Mouse (Mus musculus) layer of hippocampus, adult 9-11 months (tissue): Measurements from ENCODE around the gene Il23r.
"Not testable (repeated sequence)": the region's sequence is repeated elsewhere in the genome, so short reads cannot be mapped to it uniquely, and the experiment has no call there.

Experiments used
- DNase-seq: peaks from one replicate; pipeline ENCODE4 v3.0.0; 2022

Il23r gene

DNA sequence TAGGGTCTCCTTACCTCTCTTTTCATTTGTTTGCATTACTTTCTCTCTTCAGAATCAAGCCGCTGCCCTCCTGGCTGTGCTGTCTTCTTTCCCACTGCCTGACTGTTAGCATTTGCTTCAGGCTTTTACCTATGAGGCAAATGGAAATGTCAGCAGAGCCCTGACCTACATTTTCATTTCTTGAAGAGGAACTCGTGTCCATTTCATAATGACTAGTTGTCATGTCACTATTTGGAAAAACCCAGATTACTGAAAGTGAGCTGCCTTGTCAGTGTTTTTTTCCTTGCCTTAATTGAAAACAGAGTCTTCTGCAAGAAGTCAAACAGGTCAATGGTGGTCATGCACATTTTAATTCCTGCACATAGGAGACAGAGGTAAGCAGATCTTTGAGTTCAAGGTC lies at the start of gene Il23r:
TSS of gene Il23r (minus strand) at position 101 of the 400 bp plus-strand sequence.
- no peak for DNase-seq

DNA sequence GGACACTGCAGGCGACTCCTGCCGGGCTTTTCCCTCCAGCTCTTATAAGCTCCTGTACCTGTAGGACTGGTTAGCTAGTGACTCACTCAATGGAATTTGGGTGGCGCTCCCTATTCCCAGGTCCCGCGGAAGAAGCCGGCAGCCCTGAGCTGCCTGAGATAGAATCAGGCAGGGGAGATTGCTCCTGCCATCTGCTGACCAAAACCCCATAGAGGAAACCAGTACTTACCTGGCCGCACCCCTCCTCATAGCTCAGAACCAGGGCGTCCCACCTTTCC lies 44.1 kb upstream of the Il23r start, which contains the start of gene Tacstd2:
TSS of gene Tacstd2 (minus strand) at position 20 of the 278 bp plus-strand sequence.
- no peak for DNase-seq

GRCm38 (mm10) chr6:67535005-67535776 lies 43.5 kb upstream of the Il23r start:
- DNase-seq, result no peak

DNA sequence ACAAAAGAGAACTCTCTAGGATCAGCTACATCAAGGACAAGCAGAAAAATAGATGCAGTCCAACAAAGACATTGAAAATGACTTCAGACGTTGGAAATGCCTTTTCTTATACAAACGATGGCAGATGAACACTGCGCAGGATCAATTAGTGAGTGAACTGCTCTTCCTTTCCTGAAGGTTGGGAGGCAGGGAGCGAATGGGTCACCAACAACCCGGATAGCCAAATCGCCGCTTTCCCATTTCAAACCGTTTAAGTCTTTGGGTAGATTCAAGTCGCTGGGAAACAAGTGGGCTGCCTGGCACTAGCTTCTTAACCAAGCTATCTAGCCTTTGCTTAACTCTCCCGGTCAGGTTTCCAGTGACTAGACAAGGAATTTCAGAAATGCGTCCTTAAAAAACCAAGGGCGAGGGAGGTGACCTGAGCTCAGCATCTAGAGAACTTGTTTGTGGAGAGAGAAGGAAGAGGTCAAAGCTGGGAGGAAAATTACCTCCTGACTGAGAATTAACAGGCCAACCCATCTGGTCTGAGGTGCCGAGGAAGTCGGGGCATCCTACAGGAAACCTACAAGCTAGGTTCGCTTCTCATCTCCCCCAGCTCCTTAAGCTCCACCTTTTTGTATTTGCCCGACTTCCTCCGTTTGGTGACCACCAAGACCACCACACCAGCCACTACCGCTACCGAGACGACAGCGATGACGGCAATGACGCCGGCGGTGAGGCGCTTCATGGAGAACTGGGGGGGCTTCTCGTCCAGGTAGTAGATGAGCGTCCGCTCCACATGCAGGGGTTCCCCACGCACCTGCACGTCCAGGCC lies 42.7 kb upstream of the Il23r start:
- no peak for DNase-seq

DNA sequence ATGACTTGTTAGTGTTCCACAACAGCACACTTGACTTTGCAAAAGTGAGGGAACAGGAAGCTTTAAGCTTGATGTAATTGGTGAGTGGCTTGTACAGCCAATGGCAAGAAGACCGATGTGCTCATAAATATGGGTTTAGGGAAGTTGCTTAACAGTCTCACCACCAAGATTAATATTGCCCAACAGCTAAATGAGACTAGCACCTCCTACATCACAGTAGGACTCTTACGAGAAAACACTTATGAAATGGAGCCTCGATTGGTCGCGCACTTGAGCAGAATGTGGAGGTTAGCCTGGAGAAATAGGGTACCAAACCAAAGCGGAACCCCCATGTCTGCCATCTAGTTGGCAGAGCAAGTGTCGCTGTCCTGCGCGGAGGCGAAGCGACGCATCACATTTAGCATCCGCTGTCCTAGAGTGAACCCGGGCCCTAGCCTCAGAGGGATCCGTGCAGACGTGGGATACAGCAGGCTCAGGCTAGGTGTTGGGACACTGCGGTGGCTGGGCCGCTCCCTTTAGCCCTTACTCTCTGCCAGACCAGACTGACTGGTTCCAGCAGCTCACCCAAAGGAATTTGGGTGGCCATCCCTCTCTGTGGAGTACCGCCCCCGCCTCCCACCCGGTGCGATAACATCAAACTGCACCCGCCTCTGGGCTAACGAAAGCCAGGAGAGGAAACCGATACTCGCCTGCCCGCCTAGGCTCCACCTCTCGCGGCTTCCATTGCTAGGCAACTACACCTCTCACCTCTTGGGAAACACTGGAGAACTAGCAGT lies 41.2 kb upstream of the Il23r start:
- no peak for DNase-seq

- DNase-seq, result no peak
These were observed 40.1 kb upstream of the Il23r start for GRCm38 (mm10) chr6:67531822-67532162.

GRCm38 (mm10) chr6:67530992-67531821 lies 39.6 kb upstream of the Il23r start:
- no peak for DNase-seq

DNA sequence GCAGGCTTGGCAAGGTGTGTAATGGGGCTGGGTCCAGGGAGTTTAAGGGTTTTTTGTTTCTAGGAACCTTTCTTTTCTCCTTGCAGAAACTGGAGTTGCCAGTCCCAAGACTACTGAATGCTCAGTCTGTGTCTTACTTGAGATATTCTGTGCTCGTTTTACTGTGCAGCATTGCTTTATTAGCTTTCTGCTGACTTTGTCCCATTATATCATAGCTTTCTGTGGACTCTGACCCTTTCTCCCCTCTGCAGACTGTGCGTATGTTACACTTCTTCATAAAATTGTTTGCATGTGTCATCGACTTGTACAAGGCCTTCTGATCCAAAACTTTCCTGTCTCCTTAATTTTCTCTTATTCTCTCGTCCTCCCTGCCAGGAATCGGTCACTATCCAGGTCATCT lies 34.7 kb upstream of the Il23r start:
- DNase-seq, result no peak

- no peak for DNase-seq
These were observed 19.1 kb upstream of the Il23r start for GRCm38 (mm10) chr6:67510752-67511151.

DNA sequence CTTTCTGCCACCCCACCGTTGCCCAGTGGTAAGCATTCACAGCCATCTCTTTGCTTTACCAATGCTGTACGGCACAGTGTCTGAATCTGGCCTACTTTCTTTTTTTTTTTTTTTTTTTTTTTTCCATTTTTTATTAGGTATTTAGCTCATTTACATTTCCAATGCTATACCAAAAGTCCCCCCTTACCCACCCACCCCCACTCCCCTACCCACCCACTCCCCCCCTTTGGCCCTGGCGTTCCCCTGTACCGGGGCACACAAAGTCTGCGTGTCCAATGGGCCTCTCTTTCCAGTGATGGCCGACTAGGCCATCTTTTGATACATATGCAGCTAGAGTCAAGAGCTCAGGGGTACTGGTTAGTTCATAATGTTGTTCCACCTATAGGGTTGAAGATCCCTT lies 10.3 kb upstream of the Il23r start:
- DNase-seq, result not testable (repeated sequence)

DNA sequence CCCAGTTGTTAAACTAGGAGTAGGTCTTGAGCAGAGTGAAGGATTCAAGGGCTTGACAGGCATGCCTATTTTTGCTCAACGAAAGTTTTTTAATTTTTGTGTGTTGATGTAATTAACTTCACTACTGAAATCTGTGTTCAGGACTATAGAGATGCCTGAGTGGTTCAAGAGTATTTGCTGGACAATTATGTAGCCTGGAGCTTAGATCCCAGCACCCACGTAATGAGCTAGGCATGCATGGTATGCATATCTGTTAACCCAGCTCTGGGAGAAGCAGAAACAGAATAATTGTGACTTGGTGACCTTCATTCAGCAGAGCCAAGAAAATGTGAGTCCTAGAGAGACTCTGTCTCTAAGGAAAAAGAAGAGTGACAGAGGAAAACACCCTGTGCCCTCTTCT lies 10.6 kb downstream of the Il23r start:
- DNase-seq, result no peak

- DNase-seq, result no peak
These were observed 20.4 kb downstream of the Il23r start for GRCm38 (mm10) chr6:67471242-67471641.

DNA sequence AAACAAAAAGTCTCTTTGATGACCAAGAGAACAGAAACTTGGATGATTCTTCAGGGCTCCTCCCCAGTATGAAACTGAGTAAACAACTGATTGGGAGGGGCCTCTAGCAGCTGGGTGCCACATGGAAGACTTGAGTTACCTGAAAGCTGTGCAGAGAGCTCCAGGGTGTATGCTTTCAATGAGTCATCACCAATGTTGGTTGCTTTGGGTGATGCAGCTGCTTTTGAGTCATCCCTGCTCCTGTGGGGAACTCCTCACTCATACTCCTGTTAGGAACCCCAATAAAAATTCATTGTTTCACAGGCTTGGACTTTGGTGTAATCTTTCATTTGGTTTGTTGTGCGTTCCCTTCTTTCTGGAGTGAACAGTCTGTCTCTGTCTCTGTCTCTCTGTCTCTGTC lies 32.2 kb downstream of the Il23r start:
- no peak for DNase-seq

DNA sequence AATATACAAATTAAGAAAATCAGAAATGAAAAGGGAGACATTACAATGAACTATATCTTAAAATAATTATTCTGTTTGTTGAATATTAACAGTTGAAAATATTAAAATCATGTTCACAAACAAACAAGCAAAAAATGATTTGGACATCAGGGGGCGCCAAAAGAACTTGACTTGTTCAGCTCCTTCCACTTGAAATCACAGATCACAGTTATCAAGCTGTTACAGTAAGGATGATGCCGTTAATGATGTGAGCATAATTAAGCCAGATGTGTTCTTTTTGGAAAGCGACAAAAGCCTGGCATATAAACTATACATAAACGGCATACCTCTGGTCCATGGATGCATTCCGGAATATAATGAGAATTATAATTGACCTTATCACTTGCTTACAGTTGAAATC lies 40.3 kb downstream of the Il23r start:
- DNase-seq, result no peak

DNA sequence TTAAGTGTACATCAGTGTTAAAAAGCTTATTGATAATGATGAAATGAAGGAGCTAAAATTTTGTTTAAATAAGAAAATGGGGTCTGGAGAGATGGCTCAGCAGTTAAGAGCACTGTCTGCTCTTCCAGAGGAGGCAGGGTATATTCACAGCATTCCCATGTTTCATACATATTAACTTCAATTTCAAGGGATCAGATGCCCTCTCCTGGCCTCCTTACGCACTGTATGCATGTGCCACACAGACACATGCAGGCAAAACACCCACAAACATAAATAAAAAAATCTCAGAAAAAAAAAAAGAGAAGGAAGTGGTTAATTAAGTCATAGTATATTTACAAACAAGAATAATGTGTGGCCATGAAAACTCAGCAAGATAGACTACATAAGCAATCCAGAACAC lies 45.8 kb downstream of the Il23r start:
- no peak for DNase-seq

- DNase-seq, result no peak
These were observed 48.5 kb downstream of the Il23r start for GRCm38 (mm10) chr6:67443124-67443523.

DNA sequence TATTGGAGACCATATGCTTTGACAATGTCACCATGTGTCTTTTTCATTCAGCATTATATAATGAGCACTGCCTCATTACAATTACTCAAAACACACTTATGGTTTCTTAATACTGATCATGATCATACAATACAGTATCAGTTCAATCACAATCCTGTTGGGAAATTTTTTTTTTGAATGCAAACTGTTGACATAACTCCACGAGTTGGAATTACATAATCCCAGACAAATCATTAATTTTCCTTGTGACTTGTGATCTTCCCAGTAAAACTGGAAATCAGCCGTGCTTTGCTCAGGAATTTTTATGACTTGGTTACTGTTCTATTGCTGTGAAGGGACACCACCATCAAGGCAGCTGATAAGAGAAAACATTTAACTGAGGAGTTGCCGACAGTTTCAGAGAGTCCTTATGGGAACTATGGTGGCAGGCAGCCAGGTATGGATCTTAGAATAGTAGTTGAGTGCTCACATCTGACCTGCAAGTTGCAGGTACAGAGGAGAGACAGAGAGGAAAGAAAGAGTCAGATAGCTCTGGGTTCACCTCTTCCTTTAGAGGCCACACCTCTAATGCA lies 53.8 kb downstream of the Il23r start:
- no peak for DNase-seq

GRCm38 (mm10) chr6:67437028-67437427 lies 54.6 kb downstream of the Il23r start:
- no peak for DNase-seq

DNA sequence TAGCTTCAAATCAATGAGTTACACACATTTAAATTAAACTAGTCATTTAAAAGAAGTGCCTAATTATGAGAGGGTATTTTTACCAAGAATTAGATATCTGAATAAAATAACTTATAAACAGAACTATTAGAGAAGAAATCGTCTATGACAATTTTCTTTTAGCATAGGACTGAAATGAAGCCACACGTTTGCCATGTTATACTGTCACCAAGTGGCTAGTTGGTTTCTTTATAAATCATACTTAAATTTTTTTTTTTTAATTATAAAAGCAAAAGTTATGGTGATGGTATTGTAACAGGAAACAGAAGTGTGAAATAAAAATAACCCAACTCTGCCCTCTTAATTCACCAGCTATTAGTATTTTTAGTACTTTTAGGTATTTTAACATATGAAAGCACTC lies 55.4 kb downstream of the Il23r start:
- no peak for DNase-seq

DNA sequence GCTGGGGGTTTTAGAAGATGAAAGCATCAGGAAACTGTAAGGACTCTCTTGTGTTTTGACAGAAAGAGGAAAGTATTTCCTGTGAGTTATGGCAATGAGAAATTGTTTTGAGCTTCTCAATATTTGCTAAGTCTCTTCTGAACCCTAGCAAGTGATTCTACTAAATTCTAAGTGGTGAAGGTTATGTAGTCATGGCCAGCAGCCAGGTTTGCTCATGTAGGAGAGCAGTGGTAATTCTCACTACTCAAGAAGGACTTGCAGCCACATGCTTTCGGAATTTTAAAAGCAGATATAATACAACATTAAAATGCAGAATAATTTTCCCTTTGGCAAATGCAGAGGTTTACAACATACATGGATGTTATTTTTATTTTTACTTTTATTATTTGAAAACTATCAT lies 55.9 kb downstream of the Il23r start:
- no peak for DNase-seq

GRCm38 (mm10) chr6:67434755-67435452 lies 56.8 kb downstream of the Il23r start:
- no peak for DNase-seq

GRCm38 (mm10) chr6:67431808-67432207 lies 59.8 kb downstream of the Il23r start:
- DNase-seq, result no peak
